Mouse (Mus musculus) liver (tissue): ENCODE measurements around the gene Brdt.
A peak's percentile ranks its signal among the peaks of the same experiment; 100 is the strongest.

Source experiments
- DNase-seq: peaks from one replicate; pipeline ENCODE4 v3.0.0-alpha.2; 2020; ENCODE audit warnings: mixed read lengths

The Brdt gene

DNA sequence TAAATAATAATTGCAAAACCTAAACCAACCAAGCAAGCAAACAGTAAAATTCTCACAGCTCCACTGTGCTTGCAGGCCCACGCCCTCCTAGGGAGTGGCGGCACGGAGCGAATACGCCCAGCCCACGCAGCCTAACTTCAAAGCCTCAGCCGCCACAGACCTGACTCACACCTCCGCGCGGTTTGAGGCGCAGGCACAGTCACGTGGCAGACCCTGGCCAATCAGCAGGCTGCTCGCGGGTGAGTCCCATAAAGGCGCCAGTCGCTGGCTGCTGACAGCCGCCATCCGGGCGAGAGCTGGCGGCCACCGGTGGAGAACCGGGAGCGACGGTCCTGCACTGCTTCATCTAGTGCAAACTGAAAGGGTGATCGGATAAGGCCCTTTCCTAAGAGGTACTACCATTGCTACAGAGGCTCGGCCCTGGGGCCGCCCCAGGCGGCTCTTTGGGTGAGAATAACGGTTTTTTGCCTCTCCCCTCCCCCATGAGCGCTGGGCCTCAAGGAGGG, at the start of gene Brdt:
Brdt (plus strand) TSS at position 244 of the 506 bp plus-strand sequence.
- DNase-seq, result no peak

DNA sequence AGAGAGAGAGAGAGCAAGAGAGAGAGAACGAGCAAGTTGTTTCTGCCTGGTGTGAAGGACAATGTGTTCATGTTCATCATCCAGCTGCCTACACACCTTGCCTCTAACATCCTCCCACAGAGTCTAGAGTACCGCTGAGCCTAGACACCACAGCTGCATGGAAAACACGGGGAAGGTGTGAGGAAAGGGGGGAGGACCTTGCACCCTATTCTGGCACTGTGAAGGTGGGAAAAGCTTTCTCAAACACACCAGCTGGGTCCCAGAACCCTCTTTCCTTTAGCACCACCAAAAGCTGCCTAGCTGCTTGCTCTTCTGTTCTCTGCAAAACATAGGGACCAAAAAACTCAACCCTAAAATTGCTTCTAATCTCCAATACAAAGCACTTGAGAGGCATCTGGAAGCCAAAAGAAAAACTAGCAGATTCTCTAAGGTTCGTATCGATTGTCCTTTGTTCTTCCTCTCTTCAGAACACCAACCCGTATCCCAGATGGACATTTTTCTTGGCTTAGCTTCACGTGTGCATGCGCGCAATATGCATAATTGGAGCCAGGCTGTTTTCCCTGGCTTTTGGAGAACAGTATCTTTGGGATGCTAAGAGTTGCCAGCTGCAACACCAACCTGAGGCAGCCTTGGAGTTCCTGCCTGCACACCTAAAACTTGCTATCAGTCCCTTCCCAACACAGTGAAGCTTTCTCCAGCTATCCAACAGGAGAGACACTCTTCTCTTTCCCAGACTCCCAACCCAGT, 48.2 kb upstream of the Brdt start:
- no peak for DNase-seq

DNA sequence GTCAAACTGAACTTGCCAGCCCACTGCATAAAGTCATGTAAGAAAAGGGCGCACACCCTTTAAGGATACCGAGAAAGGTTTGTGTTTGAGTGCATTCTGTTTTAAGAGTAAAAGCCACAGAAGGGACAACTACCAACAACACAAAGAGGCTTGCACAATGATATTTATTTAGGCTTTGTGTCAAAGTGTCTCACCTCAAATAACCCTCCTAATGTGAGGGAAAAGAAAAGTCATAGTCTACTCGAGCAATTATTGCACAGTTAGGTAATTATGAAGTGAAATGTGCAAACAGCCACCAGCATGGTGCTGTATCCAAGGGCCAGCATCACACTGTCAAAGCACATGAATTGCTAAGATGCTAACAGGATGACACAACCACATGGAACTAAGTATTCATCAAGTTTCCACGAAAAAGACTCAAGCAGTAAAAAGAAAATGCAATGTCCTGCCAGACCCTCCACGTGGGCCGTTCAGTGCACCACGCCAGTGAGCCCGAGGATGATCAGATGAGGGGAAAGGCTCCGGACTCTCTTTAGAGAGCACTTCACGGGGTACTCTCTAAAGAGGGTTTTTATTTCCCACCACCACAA, 46.9 kb upstream of the Brdt start:
- no peak for DNase-seq

DNA sequence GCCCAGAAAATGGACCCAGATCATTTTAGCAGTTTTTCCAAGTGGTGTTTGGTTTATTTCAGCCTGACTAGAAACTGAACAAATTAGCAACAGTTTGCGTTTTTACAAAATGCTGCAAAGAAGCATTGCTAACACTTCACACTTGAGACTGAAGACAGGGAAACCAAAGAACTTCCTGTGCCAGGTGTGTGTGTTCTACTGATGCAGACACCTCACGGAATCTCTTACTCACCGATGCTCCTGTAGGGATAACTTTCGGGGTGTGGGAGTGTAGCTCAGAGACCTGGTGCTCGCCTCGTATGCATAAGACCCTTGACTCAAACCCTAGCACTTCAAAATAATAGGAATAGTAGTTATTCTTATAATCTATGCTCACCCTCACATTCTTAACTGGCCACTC, 45.4 kb upstream of the Brdt start:
- no peak for DNase-seq

DNA sequence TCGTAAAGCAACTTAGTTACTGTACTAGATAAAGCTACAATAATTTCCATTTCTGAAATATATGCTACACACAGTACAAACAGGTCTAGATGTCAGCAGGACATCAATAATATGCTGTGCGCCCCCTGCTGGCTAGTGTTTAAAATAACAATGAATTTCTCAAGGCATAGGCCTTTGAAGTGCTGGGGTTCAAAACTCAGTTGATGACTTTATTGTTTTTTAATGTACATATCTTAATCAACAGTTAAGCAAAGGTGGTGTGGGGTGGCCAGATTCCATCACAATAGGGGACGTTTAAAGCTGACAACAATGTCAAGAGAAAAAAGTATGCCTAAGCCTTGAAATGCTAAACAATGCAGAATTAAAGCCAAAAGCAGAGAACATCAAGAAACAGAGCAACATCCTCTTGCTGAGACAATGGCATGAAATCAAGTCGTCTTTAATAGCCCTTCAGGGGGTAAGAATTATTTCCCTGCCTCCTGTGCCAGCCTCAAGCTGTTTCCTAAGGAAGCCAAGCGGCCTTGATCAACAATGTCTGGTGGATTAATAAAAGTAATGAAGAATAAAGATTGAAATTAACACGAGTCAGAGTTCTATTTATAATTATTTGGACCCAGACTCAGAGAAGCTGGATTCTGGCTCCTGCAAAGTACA, 43.6 kb upstream of the Brdt start:
- peak; percentile 82 for DNase-seq

DNA sequence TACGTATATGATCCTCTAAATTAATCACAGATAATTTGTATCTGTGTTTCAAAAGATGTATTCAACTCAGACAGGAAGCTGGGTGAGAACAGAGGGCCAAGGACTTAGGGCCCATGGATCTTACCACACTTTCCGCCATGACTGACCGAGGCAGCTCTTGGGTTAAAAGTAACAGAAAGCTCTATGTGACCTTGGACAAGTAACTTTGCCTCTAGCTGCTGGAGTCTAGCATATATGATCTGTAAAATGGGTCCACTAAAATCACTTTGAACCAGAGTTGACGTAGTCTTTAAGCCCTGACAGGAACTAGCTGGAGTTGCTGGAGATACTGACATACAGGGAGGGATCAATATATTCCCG, 43.1 kb upstream of the Brdt start:
- no peak for DNase-seq

DNA sequence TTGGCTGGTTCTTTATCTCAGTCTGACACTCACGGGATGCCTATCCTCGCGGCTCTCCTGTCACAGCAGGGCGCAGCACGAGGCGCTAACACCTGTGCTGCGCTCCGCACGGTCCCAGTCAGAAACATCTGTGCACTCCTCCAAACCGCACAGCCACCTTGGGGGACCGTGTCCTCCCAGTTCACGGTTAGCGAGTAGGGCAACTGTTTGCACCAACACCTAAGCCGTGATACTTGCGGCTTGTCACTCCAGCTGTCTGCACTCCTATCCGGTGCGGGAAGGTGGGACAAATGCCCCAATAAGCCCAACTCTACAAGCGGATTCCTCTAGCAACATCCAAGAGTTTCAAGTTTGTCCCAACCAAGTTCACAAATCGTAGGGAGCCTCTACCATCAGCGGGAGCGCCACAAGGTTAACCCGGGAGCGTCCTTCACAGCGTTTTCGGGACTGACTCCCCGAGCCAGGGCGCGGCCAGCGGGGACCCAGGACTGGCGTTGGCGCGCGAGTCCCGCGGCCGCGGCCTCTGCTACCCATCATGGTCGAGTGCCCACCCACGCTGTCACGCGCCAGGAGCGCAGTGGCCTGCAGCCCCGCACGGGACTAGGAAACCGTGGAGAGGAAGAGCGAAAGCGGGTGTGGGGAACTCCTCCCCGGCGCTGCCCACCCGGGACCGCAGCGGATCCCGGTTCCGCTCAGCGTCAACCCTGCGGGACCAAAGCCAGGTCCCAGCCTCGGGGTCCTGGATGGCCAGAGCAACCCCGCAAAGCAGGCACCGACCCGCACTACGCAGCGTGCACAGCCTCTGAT, 42.3 kb upstream of the Brdt start:
- DNase-seq, result peak; percentile 55

DNA sequence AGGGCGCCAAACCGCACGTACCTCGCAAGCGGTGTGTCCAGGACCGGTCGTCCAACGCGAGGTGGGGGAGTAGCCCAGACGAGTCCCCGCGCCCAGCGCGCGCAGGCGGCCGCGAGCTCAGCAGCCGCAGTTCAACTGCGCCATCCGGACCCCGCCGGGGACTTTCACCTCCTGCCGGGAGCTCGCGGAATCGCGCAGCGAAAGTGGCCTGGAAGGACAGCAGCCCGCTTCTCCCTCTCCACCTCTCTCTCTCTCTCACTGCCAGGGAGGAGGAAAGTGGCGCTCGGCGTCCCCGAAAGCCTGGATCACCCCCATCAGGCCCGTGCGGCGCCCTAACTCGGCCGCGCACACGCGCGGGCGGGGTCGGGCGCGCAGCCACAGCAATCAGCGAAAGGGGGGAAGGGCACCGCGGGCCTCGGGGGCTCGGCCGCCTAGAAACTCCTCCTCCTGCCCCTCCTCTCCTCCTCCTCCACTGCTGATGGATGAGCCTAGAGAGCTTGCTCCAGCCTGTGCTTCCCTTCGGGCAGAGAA, 41.7 kb upstream of the Brdt start, which contains the start of gene Tgfbr3:
Tgfbr3 (minus strand) TSS at position 396 of the 531 bp plus-strand sequence.
- peak; percentile 82 for DNase-seq

DNA sequence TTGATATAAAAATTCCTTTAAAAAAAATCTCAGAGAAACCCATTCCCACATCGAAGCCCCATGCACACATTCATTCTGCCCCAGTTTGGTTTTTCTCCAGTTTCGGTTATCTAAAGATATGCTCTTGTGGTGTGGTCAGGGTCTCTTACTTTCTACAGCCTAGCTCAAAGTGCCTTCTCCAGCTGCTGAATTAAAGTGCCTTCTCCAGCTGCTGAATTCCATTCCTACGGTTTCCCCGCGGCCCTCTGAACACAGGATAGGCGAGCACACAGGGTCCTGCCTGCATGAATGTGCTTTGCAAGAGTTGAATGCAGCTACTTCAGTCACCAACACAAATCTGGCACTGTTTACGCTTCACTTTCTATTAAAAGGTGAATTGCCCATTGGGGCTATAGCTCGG, 41.0 kb upstream of the Brdt start:
- no peak for DNase-seq

DNA sequence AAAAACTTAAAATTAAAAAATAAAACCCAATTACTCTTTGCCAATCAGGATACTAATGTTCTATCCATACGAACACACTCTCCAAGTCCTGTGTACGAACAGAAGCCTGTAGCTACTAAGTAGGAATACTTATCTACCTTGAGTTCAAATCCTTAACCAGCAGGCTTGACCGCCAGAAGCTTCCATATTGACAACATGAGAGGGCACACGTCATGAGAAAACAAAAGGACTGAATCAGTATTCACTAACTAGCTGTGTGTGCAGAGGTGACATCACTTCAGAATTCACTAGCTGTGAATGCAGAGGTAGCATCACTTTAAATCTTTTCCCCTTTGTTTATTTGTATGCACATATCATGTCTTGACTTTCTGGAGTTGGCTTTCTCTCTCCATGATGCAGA, 36.9 kb upstream of the Brdt start:
- no peak for DNase-seq

DNA sequence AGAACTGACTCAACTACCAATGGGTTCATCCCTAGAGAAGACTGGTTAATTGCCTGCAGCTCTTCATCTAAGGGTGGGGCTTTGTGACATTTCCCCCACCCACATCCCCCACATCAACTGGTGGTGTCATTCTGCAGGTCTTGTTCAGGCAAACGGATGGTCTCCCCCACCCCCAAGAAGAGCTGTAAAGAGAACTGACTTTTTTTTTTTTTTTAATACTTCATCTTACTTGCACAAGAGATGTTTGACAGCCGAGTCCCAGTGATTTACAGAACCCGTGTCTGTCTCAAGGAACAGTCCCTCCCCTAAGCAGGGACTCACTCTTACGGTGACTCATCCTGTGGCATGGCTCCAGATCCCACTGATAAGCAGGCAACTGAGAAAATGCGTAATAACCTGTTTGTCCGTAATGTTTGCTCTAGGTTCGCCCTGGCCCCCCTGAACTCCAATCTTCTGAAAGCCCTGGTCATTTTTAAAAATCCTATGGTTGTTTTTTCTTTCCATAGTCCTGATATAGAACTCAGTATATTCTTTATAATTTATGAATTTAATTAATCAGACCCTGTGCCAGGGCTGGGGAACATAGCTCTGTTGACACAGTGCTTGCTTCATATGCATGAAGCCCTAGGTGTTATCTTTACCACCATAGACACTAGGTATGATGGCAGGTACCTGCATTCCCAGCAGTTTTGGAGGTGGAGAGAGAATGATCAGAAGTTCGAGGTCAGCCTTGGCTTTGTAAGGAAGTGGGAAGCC, 35.7 kb upstream of the Brdt start:
- DNase-seq, result no peak

DNA sequence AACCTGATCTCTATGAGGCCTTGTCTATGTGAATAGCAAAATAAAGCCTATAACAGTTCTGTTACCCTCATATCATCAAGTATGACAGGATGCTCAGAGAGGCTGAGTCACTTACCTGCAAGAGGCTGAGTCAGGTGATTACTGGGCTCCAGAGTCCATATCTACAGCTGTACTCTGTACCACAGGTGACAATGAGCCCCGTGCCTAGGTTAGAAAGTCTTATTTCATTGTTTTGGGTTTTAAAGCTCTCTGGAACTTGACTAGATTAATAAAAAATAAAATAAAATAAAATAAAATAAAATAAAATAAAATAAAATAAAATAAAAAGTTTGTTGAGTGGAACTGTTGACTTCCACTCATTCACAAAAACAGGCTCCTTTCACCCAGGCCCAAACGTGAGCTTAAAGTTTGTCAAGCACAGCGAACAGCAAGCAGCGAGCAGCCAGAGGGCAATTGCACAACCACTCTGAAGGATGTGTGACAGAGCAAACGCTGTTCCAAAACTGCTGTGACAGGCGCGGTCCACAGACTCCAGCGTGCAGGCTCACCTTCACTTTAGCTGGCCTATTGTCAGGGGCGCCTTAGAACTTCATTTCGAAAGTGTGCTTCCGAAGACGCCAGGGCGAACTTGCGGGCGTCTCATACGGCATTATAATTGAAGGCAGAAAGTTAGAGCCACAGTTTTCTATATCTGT, 35.0 kb upstream of the Brdt start:
- peak; percentile 19 for DNase-seq

DNA sequence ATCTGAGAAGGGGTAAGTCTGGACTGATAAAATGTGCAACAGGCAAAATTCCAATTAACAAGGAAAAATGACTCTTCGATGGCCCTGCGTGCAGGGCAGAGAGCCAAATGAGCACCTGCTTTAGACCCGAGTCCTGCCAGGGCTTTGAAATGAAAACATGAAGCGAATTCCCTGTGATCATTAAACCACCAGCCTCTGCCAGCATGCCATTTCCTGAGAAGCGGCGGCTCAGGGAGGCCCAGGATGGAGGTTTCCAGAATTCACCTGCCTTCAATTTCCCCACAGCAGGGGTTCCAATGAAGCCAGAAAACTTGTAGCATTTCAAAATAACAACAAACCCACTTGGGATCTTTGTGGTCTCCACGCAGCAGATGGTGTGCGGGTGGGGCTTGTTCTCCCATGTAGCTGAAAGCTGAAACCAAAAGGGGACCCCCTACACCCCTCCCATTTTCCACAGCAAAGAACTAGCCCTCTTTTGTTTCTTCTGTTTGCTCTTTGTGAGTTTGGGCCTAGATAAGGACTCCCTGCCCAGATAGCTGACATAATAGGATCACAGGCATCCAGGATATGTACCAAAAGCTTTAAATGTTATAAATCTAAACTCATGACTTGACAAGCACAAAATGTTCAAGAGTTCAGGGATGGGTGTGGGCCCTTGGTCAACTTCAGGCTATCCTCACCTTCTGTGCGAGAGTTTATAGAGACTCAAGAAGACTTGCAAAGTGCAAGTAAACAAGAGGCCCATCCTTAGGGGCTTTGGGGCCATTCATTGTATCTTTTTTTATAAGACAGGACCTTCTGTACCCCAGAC, 34.2 kb upstream of the Brdt start:
- DNase-seq, result no peak

DNA sequence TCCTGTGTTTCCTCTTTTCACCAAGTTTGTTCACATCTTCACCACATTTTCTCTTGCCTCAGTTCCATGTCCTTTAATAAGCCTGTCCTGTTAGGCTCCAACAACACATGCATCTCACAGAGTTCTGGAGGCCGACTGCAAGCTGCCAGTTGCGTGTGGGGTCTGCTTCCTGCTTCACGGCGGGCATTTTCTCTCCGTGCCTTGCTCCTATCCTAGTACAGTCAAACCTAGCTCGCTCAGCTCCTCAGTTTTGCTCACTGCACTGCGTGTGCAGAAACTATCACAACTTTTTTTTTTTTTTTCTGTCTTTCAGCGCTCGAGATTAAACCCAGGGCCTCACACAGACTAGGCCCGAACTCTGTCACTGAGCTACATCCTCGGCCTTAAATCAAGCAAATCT, 32.1 kb upstream of the Brdt start:
- DNase-seq, result no peak

DNA sequence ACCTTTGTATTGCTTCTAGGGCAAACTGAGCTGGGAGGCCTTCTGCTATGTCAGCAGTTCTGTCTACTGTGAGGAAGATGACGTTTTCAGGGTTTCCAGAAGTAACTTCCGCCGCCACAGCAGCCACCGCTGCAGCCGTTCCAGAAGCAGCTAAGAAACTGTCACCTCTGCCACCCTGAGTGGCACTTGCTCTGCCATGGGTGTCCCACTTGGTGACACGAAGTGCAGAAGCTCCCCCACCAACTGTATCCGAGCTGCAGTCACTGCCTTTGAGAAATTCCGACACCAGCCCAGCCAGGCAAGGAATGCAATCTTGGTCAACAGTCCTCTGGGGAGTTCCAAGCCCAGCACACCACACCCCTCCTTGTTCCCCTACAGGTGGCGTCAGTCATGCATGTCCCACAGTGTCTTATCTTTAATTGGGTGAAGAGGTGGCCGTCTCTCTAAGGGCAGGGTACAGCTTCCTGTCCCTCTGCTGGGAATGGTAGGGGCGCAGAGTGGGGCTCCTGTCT, 27.6 kb upstream of the Brdt start:
- no peak for DNase-seq

DNA sequence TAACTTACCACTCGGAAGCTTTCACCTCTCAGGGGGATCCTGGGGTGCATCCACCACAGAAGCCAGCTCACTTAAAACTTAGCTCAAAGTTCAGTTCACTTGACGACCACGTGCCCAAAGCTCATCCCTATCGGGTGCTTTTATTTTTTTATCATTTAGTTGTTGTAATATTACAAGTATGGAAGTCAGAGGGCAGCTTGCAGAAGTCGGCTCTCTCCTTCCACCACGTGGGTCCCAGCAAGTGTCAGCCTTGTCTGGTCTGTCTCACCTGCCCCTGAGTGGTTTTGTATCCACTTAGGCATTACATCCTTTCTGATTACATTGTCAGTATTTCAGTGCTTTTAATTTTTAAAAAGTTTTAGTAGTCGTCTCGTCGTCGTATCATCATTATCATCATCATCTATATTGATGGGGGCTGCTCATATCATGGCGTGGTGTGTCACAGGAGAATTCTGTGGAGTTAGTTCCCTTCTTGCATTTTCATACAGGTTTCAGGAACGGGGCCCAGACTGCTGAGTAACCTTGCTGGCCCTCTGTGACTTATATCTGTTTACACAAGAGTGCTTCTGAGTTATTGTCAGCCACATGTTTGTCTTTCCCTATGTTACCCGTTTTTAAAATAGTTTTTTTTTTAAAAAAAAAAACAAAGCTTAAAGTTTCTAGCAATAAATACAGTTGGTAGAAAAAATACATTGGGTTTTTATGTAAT, 26.7 kb upstream of the Brdt start:
- no peak for DNase-seq

DNA sequence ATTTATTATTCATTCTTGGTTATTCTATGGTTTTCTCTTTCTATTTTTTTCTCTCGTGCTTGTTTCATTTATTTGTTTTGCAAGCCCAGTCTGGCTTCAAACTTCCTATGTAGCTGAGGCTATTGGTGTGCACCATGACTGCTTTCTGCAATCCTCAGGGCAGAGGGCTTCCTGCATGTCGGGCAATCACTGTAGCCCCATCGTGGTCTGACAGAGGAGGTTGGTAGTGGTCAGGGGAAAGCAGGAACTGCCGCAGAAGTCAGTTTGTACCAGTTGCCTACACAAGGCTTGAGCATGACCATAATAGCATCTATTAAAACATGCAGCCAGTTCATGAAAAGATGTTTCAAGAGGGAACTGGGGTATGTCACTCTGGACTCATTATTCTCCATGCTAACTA, 23.5 kb upstream of the Brdt start:
- no peak for DNase-seq

DNA sequence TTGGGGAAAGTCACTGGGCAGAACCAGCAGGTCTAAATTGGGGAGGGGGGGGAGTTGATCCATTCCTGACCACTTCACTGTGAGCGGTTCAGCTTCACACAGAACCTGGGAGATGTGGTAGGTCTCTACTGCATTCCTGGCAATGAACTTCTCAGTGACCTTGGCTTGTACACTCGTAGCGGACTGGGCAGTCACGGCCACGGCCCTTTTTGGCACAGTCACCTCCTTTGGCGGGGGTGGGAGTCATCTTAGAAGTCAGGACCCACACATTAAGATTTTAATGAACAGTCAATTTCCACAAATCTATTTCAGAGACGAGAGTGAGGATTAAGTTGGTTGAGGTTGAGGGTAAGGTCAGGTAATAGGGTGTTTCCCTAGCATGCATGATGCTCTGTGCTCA, 13.8 kb upstream of the Brdt start:
- no peak for DNase-seq

DNA sequence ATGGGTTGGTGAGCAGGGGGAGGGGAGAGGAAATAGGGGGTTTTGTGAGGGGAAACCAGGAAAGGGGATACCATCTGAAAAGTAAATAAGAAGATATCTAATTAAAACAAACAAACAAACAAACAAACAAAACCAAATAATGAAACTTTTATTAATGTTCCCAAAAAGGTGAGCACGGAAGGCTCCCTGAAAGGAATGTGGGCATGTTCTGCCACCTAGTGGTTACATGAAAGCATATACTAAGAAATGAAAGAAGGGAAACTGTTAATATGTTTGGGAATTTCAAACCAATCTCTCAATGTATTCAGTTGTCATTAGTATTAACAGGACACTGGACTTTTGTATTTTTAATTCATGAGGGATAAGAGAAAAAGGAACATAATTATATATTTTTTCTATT, 10.3 kb upstream of the Brdt start:
- peak; percentile 22 for DNase-seq

DNA sequence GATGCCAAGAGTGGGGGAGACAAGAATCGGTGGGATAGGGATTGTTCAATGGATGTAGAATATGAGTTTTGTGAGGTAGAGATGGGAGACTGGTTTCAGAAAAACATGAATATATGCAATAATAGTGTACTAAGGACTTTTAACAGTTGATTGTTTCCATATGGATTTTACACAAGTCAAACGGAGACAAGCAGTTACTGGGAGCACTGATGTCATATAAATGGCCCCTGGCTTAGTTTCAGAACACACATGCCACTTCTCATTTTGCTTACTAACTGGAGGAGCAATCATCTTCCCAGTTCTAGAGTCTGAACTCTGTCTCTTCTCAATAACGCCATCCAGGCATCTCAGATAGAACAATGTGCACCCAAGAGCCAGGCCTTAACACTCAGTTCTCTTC, 9.4 kb downstream of the Brdt start:
- DNase-seq, result no peak
